Mouse (Mus musculus) cortical plate, adult 2 months (tissue): ENCODE measurements at regions not wholly inside any gene's neighbourhood (a gene's known extent, or its start where the extent isn't known, plus 50 kb on each side); places are given as distances from the start of the nearest gene placed in this dataset.

ENCODE experiments used
- CTCF ChIP-seq: fragments of 200-500 bp; IDR thresholded peaks from 2 replicates; pipeline ENCODE4 v1.5.1; 2011; ENCODE audit warnings: mild to moderate bottlenecking, control low read depth, low read length; ENCODE audit not compliant: insufficient read depth; ENCODE audit errors: extremely low read depth
- POLR2A ChIP-seq: fragments of 200-500 bp; IDR thresholded peaks from 2 replicates; pipeline ENCODE4 v1.6.1; 2011; ENCODE audit warnings: mild to moderate bottlenecking, low read length, control low read depth; ENCODE audit not compliant: insufficient read depth; ENCODE audit errors: extremely low read depth

GRCm38 (mm10) chr2:30690925-30691856 lies 96.4 kb downstream of the Cstad start:
- TF ChIP-seq POLR2A (no peak), CTCF (no peak)
